Mouse (Mus musculus) thymus, adult 2 months (tissue): ENCODE measurements at regions not wholly inside any gene's neighbourhood (a gene's known extent, or its start where the extent isn't known, plus 50 kb on each side); places are given as distances from the start of the nearest gene placed in this dataset.

Experiments
- CTCF ChIP-seq: fragments of 200-500 bp; IDR thresholded peaks from 2 replicates; pipeline ENCODE4 v1.5.1; 2012; ENCODE audit warnings: mild to moderate bottlenecking, control low read depth, low read length, moderate library complexity, borderline replicate concordance; ENCODE audit not compliant: control insufficient read depth, poor library complexity, insufficient read depth; ENCODE audit errors: extremely low read depth
- POLR2A ChIP-seq: fragments of 200-500 bp; IDR thresholded peaks from 2 replicates; pipeline ENCODE4 v1.6.1; 2012; ENCODE audit warnings: mild to moderate bottlenecking, low read length, control low read depth, moderate library complexity; ENCODE audit not compliant: control insufficient read depth, poor library complexity, insufficient read depth; ENCODE audit errors: extremely low read depth

GRCm38 (mm10) chr19:54110080-54110479 lies 66.1 kb downstream of the Adra2a start:
- TF ChIP-seq CTCF (no peak), POLR2A (no peak)
